Mouse (Mus musculus): ENCODE data around the gene Anapc2.

The Anapc2 gene

GRCm38 (mm10) chr2:25271827-25272511 lies at the start of gene Anapc2, which contains the start of gene Ssna1:
TSS of gene Anapc2 (plus strand) at chr2:25272478.
TSS of gene Ssna1 (minus strand) at chr2:25272438.
- DNase-seq (ENCODE audit: low read depth, low spot score): peak; percentile 99

- no peak for DNase-seq (ENCODE audit: low read depth, low spot score)
Measured at GRCm38 (mm10) chr2:25223681-25224491, 48.4 kb upstream of the Anapc2 start.

- no peak for DNase-seq (ENCODE audit: low read depth, low spot score)
Measured at GRCm38 (mm10) chr2:25224492-25224765, 47.8 kb upstream of the Anapc2 start, which contains the start of gene Tubb4b. TSS of gene Tubb4b (minus strand) at chr2:25224702.

- peak; percentile 98 for DNase-seq (ENCODE audit: low read depth, low spot score)
Measured at GRCm38 (mm10) chr2:25224766-25225752, 47.2 kb upstream of the Anapc2 start.

- no peak for DNase-seq (ENCODE audit: low read depth, low spot score)
Measured at GRCm38 (mm10) chr2:25225811-25226379, 46.4 kb upstream of the Anapc2 start.

- no peak for DNase-seq (ENCODE audit: low read depth, low spot score)
Measured at GRCm38 (mm10) chr2:25226864-25227263, 45.4 kb upstream of the Anapc2 start.

GRCm38 (mm10) chr2:25227406-25227805 lies 44.9 kb upstream of the Anapc2 start:
- DNase-seq (ENCODE audit: low read depth, low spot score): no peak

GRCm38 (mm10) chr2:25228431-25228889 lies 43.8 kb upstream of the Anapc2 start:
- peak; percentile 93 for DNase-seq (ENCODE audit: low read depth, low spot score)

- DNase-seq (ENCODE audit: low read depth, low spot score): no peak
Measured at GRCm38 (mm10) chr2:25228995-25229530, 43.2 kb upstream of the Anapc2 start.

GRCm38 (mm10) chr2:25229582-25229981 lies 42.7 kb upstream of the Anapc2 start:
- no peak for DNase-seq (ENCODE audit: low read depth, low spot score)

- DNase-seq (ENCODE audit: low read depth, low spot score): no peak
Measured at GRCm38 (mm10) chr2:25230581-25230980, 41.7 kb upstream of the Anapc2 start.

- no peak for DNase-seq (ENCODE audit: low read depth, low spot score)
Measured at GRCm38 (mm10) chr2:25231038-25231437, 41.2 kb upstream of the Anapc2 start.

- no peak for DNase-seq (ENCODE audit: low read depth, low spot score)
Measured at GRCm38 (mm10) chr2:25233421-25233820, 38.9 kb upstream of the Anapc2 start.

- DNase-seq (ENCODE audit: low read depth, low spot score): no peak
Measured at GRCm38 (mm10) chr2:25234050-25234449, 38.2 kb upstream of the Anapc2 start, which contains the start of gene Slc34a3. TSS of gene Slc34a3 (minus strand) at chr2:25234364.

- DNase-seq (ENCODE audit: low read depth, low spot score): no peak
Measured at GRCm38 (mm10) chr2:25234551-25235220, 37.6 kb upstream of the Anapc2 start.

GRCm38 (mm10) chr2:25236614-25237013 lies 35.7 kb upstream of the Anapc2 start, which contains the start of gene Rnf224:
TSS of gene Rnf224 (minus strand) at chr2:25236787.
- no peak for DNase-seq (ENCODE audit: low read depth, low spot score)

GRCm38 (mm10) chr2:25237522-25237921 lies 34.8 kb upstream of the Anapc2 start:
- DNase-seq (ENCODE audit: low read depth, low spot score): no peak

GRCm38 (mm10) chr2:25238106-25238505 lies 34.2 kb upstream of the Anapc2 start:
- DNase-seq (ENCODE audit: low read depth, low spot score): no peak

- DNase-seq (ENCODE audit: low read depth, low spot score): no peak
Measured at GRCm38 (mm10) chr2:25239766-25240165, 32.5 kb upstream of the Anapc2 start.

GRCm38 (mm10) chr2:25240310-25240709 lies 32.0 kb upstream of the Anapc2 start:
- DNase-seq (ENCODE audit: low read depth, low spot score): no peak

Measured in CD4-positive, CD25-positive, alpha-beta regulatory T cell, adult 2 months (primary cell).